Mouse (Mus musculus) neural tube, embryonic 12.5 days (tissue): ENCODE results near the gene Hp1bp3. TPM values are rescaled to one million over a fixed set of nuclear protein-coding genes. Genes with fewer than 3 reads are reported as not detected.
A peak's percentile ranks its signal among the peaks of the same experiment; 100 is the strongest.

ENCODE experiments used
- ATAC-seq: fragments of 200-750 bp; cut with Nextera tagmentation; 2 replicates; pipeline ENCODE4 v1.8.0; 2017; ENCODE audit warnings: low read depth, mild to moderate bottlenecking, moderate TSS enrichment, moderate library complexity; ENCODE audit not compliant: low FRiP score
- H3K27ac ChIP-seq: fragments of 300-500 bp; sonication (generic); 2 replicates; pipeline ENCODE4 v1.5.1; 2016
- H3K27me3 ChIP-seq: fragments of 300-500 bp; sonication (generic); replicated peaks from 2 replicates; pipeline ENCODE4 v1.6.1; 2016; ENCODE audit warnings: mild to moderate bottlenecking
- H3K36me3 ChIP-seq: fragments of 300-500 bp; sonication (generic); 2 replicates; pipeline ENCODE4 v1.6.1; 2016; ENCODE audit warnings: mild to moderate bottlenecking
- H3K4me1 ChIP-seq: fragments of 300-500 bp; sonication (generic); 2 replicates; pipeline ENCODE4 v1.6.1; 2016
- H3K4me2 ChIP-seq: fragments of 300-500 bp; sonication (generic); replicated peaks from 2 replicates; pipeline ENCODE4 v1.6.1; 2016; ENCODE audit warnings: mild to moderate bottlenecking
- H3K4me3 ChIP-seq: fragments of 300-500 bp; sonication (generic); 2 replicates; pipeline ENCODE4 v1.5.1; 2016
- H3K9ac ChIP-seq: fragments of 300-500 bp; sonication (generic); 2 replicates; pipeline ENCODE4 v1.6.1; 2016; ENCODE audit warnings: mild to moderate bottlenecking
- H3K9me3 ChIP-seq: fragments of 300-500 bp; sonication (generic); 2 replicates; pipeline ENCODE4 v1.6.1; 2016; ENCODE audit warnings: mild to moderate bottlenecking
- WGBS: fragments of 180-500 bp; shearing (Covaris S2); methylation state at CpG from one replicate; pipeline ENCODE4 v1.1.7; 2016; 5-methylcytosine and 5-hydroxymethylcytosine counted together
- polyA plus RNA-seq: library from polyadenylated mRNA; unstranded; fragments of >200 nt; fragmentation: Nextera tagmentation; extraction: Ambion mirVana; gene quantifications from 2 replicates; pipeline ENCODE4 v1.2.1, GENCODE M21; 2016

Gene Hp1bp3
- 184 and 193 TPM in 2 replicates for polyA plus RNA-seq

DNA sequence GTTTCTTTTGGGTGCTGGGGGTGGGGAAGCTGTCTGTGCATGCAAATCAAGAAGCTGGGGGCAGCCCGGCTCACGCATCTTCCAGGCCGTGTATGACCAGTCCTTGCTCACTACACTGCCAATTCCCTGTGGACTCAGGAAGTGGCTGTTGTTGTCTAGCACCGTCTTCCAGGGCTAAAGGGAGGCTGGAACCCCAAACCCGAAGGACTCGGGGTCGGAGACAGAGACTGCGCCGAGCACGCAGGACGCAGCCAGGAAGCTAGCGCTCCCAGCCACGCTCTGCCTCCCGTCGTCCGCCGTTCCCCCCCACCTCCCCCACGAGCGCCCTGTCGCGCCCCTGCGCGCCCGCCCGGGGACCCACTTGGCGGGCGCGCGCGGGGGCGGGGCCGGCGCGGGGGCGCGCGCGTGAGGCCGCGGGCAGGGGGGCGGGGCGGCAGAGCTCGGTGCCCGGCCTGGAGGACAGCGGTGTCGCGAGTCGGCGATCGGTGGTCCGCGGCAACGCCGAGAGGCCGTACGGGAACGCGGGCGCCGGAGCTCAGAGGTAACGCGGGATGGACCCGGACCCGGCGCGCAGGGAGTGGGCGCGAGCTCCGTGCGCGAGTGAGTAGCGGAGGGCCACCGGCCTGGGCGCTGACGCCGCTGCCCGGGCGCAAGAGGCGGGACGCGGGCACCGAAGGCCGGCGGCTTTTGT, at the start of gene Hp1bp3:
Gene Hp1bp3, plus strand, starts transcription at position 97 of the 691 bp plus-strand sequence.
- Histone ChIP-seq H3K36me3 (no peaks in the 10 kb centered on the region), H3K4me1 (peaks cover 27% of the 10 kb centered on the region), H3K4me3 (peak within 1 kb of the TSS; percentile 99), H3K27ac (peak within 1 kb of the TSS; percentile 98), H3K9ac (peak within 1 kb of the TSS; percentile 96), H3K27me3 (no peaks in the 10 kb centered on the region), H3K9me3 (no peaks in the 10 kb centered on the region), H3K4me2 (peak within 1 kb of the TSS; percentile 71)
- peak; percentile 85 for ATAC-seq
- under 1% methylated on average over 76 of the region's 84 CpGs for WGBS

- peaks cover 85% of the 10 kb centered on the region for H3K36me3 ChIP-seq
- no peaks in the 10 kb centered on the region for H3K9me3 ChIP-seq
- H3K27ac ChIP-seq = no peak overlapping the region
- no peak overlapping the region for H3K4me2 ChIP-seq
- no peak overlapping the region for H3K9ac ChIP-seq
- WGBS = 95% methylated on average over 10 of the region's 10 CpGs
- no peaks in the 10 kb centered on the region for H3K27me3 ChIP-seq
- H3K4me3 ChIP-seq = no peak overlapping the region
- ATAC-seq = no peak
- H3K4me1 ChIP-seq = peaks cover 3% of the 10 kb centered on the region; the same call in 1 of the 2 replicates
Measured at GRCm38 (mm10) chr4:138166519-138166918, 49.6 kb upstream of the Hp1bp3 start.

DNA sequence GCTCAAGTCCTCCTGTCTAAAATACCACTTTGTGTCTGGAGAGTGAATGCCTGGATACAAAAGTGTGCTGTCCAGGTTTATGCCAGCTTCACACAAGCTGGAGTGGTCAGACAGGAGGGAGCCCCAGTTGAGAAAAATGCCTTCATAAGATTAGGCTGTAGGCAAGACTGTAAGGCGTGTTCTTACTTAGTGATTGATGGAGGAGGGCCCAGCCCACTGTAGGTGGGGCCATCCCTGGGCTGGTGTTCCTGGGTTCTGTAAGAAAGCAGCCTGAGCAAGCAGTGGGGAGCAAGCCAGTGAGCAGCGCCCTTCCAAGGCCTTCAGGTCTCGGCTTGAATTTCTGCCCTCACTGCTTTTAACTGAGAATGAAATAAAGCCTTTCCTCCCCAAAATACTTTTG, 47.9 kb upstream of the Hp1bp3 start:
- no peak overlapping the region for H3K9ac ChIP-seq
- no peaks in the 10 kb centered on the region for H3K27me3 ChIP-seq
- H3K36me3 ChIP-seq = peaks cover 92% of the 10 kb centered on the region
- H3K9me3 ChIP-seq = no peaks in the 10 kb centered on the region
- H3K4me2 ChIP-seq = no peak overlapping the region
- peaks cover 3% of the 10 kb centered on the region; the same call in 1 of the 2 replicates for H3K4me1 ChIP-seq
- H3K4me3 ChIP-seq = no peak overlapping the region
- no peak for ATAC-seq
- H3K27ac ChIP-seq = no peak overlapping the region
- WGBS = 88% methylated on average over 3 of the region's 3 CpGs

- ATAC-seq = no peak
- no peak overlapping the region for H3K9ac ChIP-seq
- no peaks in the 10 kb centered on the region for H3K27me3 ChIP-seq
- no peak overlapping the region for H3K4me3 ChIP-seq
- no peaks in the 10 kb centered on the region for H3K9me3 ChIP-seq
- WGBS = 95% methylated on average over 4 of the region's 4 CpGs
- H3K36me3 ChIP-seq = peaks cover 92% of the 10 kb centered on the region
- no peaks in the 10 kb centered on the region for H3K4me1 ChIP-seq
- no peak overlapping the region for H3K27ac ChIP-seq
- no peak overlapping the region for H3K4me2 ChIP-seq
Measured at GRCm38 (mm10) chr4:138169420-138169819, 46.7 kb upstream of the Hp1bp3 start.

DNA sequence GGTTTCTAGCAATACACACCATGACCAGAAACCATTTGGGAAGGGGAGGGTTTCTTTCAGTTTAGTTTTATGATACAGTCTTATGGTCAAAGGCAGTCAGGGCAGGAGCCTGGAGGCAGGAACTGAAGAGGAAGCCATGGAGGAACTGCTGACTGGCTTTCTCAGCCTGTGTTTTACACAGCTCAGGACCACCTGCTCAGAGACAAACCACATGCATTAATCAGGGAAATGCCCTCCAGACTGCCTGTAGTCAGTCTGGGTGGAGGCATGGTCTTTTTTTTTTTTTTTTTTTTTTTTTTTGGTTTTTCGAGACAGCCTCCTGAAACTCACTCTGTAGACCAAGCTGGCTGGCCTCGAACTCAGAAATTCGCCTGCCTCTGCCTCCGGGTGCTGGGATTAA, 43.4 kb upstream of the Hp1bp3 start:
- Histone ChIP-seq H3K9ac (no peak overlapping the region), H3K4me1 (no peaks in the 10 kb centered on the region), H3K4me3 (no peak overlapping the region), H3K27me3 (no peaks in the 10 kb centered on the region), H3K4me2 (no peak overlapping the region), H3K27ac (no peak overlapping the region), H3K36me3 (peaks cover 94% of the 10 kb centered on the region), H3K9me3 (no peaks in the 10 kb centered on the region)
- ATAC-seq = no peak
- 95% methylated on average over 4 of the region's 4 CpGs for WGBS

- no peaks in the 10 kb centered on the region for H3K27me3 ChIP-seq
- H3K36me3 ChIP-seq = peaks cover 92% of the 10 kb centered on the region
- H3K4me3 ChIP-seq = no peak overlapping the region
- no peak overlapping the region for H3K4me2 ChIP-seq
- WGBS = 96% methylated on average over 5 of the region's 5 CpGs
- no peaks in the 10 kb centered on the region for H3K9me3 ChIP-seq
- no peak overlapping the region for H3K9ac ChIP-seq
- no peak overlapping the region for H3K27ac ChIP-seq
- no peak for ATAC-seq
- no peaks in the 10 kb centered on the region for H3K4me1 ChIP-seq
Measured at GRCm38 (mm10) chr4:138179391-138179790, 36.7 kb upstream of the Hp1bp3 start.

DNA sequence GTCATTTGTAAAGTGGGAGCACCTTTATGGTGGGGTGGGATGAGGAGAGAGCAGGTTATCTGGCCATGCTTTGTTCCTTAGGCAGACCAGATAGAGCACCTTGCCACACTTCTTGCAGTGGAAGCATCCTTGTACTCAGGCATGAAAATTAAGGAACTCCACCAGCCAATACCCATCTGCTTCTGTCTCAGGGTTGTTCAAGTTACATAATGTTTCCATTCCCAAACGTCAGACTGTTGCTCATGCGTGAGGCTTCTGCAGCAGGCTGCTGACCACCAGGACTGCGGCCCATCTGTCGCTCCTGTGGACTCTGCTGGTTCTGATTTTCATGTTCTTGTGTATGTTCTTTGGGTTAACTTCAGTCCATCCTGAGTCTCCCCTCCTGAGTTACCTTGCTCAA, 35.4 kb upstream of the Hp1bp3 start:
- H3K9ac ChIP-seq = no peak overlapping the region
- H3K4me3 ChIP-seq = no peak overlapping the region
- no peaks in the 10 kb centered on the region for H3K9me3 ChIP-seq
- peaks cover 91% of the 10 kb centered on the region for H3K36me3 ChIP-seq
- 98% methylated on average over 4 of the region's 4 CpGs for WGBS
- H3K4me2 ChIP-seq = no peak overlapping the region
- no peaks in the 10 kb centered on the region for H3K27me3 ChIP-seq
- H3K4me1 ChIP-seq = no peaks in the 10 kb centered on the region
- ATAC-seq = no peak
- H3K27ac ChIP-seq = no peak overlapping the region

- H3K36me3 ChIP-seq = peaks cover 90% of the 10 kb centered on the region
Measured at GRCm38 (mm10) chr4:138184056-138184455, 32.0 kb upstream of the Hp1bp3 start.

GRCm38 (mm10) chr4:138184573-138184981, 31.5 kb upstream of the Hp1bp3 start:
- H3K27ac ChIP-seq = no peak overlapping the region
- no peak overlapping the region for H3K4me2 ChIP-seq
- H3K4me3 ChIP-seq = no peak overlapping the region
- H3K9ac ChIP-seq = no peak overlapping the region
- no peaks in the 10 kb centered on the region for H3K4me1 ChIP-seq
- H3K36me3 ChIP-seq = peaks cover 92% of the 10 kb centered on the region
- no peaks in the 10 kb centered on the region for H3K27me3 ChIP-seq
- no peaks in the 10 kb centered on the region for H3K9me3 ChIP-seq
- WGBS = 90% methylated on average over 5 of the region's 5 CpGs
- no peak for ATAC-seq

More at GRCm38 (mm10) chr4:138184056-138184455, 32.0 kb upstream of the Hp1bp3 start:
- H3K27me3 ChIP-seq = no peaks in the 10 kb centered on the region
- no peak overlapping the region for H3K4me3 ChIP-seq
- 97% methylated on average over 5 of the region's 5 CpGs for WGBS
- H3K4me1 ChIP-seq = no peaks in the 10 kb centered on the region
- no peak overlapping the region for H3K4me2 ChIP-seq
- no peaks in the 10 kb centered on the region for H3K9me3 ChIP-seq
- H3K27ac ChIP-seq = no peak overlapping the region
- no peak for ATAC-seq
- H3K9ac ChIP-seq = no peak overlapping the region

GRCm38 (mm10) chr4:138185961-138186360, 30.1 kb upstream of the Hp1bp3 start:
- no peak overlapping the region for H3K4me3 ChIP-seq
- no peaks in the 10 kb centered on the region for H3K4me1 ChIP-seq
- WGBS = 95% methylated on average over 7 of the region's 7 CpGs
- peaks cover 91% of the 10 kb centered on the region for H3K36me3 ChIP-seq
- H3K9ac ChIP-seq = no peak overlapping the region
- H3K9me3 ChIP-seq = no peaks in the 10 kb centered on the region
- no peaks in the 10 kb centered on the region for H3K27me3 ChIP-seq
- ATAC-seq = no peak
- no peak overlapping the region for H3K4me2 ChIP-seq
- no peak overlapping the region for H3K27ac ChIP-seq

DNA sequence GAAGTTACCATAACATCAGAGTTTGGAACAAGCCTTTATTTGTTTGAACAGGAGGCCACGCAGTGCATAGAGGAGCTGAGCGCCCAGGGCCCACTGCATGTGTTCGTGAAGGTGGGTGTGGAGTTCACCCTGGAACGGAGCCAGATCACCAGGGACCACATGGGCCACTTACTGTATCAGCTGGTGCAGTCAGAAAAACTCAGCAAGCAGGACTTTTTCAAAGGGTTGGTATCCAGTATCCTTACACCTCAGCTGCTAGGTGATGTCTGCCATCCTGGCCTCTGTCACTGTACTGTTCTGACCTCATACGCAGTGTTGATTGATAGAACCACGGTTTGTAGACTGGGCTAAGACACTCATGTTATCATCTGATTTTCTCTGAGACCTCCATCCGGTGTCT, 28.1 kb upstream of the Hp1bp3 start:
- H3K27me3 ChIP-seq = no peaks in the 10 kb centered on the region
- no peaks in the 10 kb centered on the region for H3K9me3 ChIP-seq
- no peak overlapping the region for H3K9ac ChIP-seq
- ATAC-seq = no peak
- H3K4me2 ChIP-seq = no peak overlapping the region
- peaks cover 90% of the 10 kb centered on the region for H3K36me3 ChIP-seq
- H3K4me1 ChIP-seq = no peaks in the 10 kb centered on the region
- H3K4me3 ChIP-seq = no peak overlapping the region
- 94% methylated on average over 7 of the region's 7 CpGs for WGBS
- no peak overlapping the region for H3K27ac ChIP-seq

DNA sequence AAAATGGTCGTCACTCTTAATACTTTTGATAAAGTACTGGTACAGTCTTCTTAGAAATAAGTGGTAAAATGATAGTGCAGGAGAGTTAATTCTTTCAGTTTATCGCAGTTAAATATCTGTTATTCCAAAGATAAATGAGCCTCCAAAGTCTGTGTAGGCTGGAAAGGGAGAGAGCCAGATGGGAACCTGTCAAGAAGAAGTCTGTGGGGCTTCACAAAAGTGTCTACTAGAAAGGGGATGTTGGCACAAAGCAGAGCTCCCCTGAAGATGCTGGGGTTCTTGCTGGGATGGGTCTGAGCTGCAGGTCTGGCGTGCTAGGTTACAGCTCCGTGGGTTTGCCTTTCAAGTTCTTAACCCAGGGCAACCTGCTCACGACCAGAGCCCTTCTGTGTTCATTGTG, 23.5 kb upstream of the Hp1bp3 start:
- Histone ChIP-seq H3K36me3 (peaks cover 89% of the 10 kb centered on the region), H3K4me1 (no peaks in the 10 kb centered on the region), H3K9ac (no peak overlapping the region), H3K4me2 (no peak overlapping the region), H3K9me3 (no peaks in the 10 kb centered on the region), H3K4me3 (no peak overlapping the region), H3K27ac (no peak overlapping the region), H3K27me3 (no peaks in the 10 kb centered on the region)
- ATAC-seq = no peak
- 91% methylated on average over 5 of the region's 5 CpGs for WGBS

DNA sequence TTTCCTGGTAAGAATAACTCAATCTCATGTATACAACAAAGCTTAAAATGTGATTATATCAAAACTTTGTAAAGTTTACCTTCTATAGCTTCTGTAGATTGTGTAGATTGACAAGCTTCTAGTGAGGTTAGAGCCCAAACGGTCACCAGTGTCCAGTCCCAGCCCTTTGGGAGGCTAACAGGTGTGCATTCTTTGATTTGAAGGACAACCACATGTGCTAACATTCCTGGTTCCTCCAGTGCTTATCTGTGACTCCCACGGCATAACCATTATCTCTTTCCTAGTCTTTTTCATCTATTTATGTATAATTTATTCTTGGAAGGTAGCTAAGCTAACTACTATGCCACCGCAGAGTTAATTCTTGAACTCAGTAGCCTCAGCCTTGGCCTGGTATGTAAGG, 15.3 kb upstream of the Hp1bp3 start:
- Histone ChIP-seq H3K36me3 (peaks cover 87% of the 10 kb centered on the region), H3K9me3 (no peaks in the 10 kb centered on the region), H3K27ac (no peak overlapping the region), H3K4me2 (no peak overlapping the region), H3K27me3 (no peaks in the 10 kb centered on the region), H3K4me1 (no peaks in the 10 kb centered on the region), H3K4me3 (no peak overlapping the region), H3K9ac (no peak overlapping the region)
- ATAC-seq = no peak
- WGBS = 95% methylated on average over 3 of the region's 3 CpGs
